Mouse (Mus musculus) left cerebral cortex, adult 8-10 months (tissue): ENCODE results near the gene Uxs1. TPM values are rescaled to one million over a fixed set of nuclear protein-coding genes. Genes with fewer than 3 reads are reported as not detected.

Experiments
- DNase-seq, 2 experiments: peaks; one replicate each; pipeline ENCODE4 v3.0.0; 2022; ENCODE audit warnings: low spot score in 2 of 2
- total RNA-seq, 4 experiments: library from RNA; stranded (reverse); gene quantifications; 2 replicates each; pipeline ENCODE4 v1.2.4; 2022

Gene Uxs1
- total RNA-seq, 4 experiments from 2014 or later, result 43.1 to 59.2 (median 49.6) TPM

DNA sequence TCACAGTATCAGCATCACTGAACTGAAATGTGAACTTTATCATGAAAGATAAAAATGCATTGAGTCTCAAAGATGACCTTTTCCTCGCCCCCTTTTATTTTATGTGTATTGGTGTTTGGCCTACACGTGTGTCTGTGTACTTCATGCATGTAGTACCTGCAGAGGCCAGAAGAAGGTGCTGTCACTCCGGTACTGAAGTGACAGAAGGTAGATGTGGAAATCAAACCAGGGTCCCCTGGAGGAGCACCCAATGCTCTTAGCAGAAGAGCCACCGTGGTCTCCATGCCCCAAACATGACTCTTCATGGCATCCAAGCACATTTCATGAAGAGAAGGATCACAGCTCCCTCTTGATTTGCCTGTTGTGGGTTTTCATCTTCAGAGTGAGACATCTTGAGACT is 95.5 kb downstream of the Uxs1 start:
- DNase-seq, result no peak

GRCm38 (mm10) chr1:43730491-43730924 is 97.1 kb downstream of the Uxs1 start, which contains the start of gene 1500015O10Rik:
Gene 1500015O10Rik (plus strand): TSS chr1:43730602.
- peak; percentile 44 to 69 for DNase-seq

- no peak for DNase-seq
Observed at GRCm38 (mm10) chr1:43722459-43722858, 105.1 kb downstream of the Uxs1 start.

DNA sequence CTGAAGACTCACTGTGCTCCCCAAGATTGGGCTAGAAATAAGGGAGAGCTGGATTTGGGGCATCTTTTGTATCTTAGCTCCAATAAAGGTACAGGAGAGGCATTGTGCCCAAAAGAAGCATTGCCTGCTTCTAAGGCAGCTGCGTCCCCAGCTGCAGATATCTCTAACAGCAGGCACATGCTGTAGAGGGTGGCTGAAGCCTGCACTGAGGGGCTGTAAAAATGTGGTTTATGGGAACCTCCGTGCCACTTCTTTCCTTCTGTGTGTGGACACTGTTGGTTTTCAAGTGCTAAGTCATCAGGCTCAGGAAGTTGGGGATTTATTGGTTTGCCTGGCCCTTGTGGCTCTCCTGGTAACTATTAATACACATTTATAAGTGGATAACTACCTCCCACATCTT is 108.8 kb downstream of the Uxs1 start:
- DNase-seq, result no peak

- DNase-seq, result no peak
Observed at GRCm38 (mm10) chr1:43717967-43718366, 109.6 kb downstream of the Uxs1 start.

DNA sequence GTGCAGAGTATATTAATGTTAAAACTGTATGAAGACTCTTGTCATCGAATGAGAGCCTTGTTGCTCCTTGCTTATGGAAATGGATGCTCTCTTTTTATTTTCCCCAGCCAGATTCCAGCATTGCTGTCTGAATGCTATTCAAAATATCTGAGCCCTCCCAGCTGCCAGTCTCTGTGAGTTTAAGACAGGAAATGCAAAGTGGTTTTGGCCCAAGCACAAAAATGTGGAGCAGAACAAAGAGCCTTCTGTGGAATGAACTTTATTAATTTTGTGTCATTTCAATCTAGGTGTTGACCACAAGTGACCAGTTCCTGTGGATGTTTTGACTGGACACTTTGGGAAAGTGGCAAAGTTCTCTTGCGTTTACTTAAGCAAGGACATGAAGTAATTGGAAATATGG is 112.8 kb downstream of the Uxs1 start:
- no peak for DNase-seq

- peak in 1 of 2 experiments; percentile 18 for DNase-seq
Observed at GRCm38 (mm10) chr1:43698577-43699000, 129.0 kb downstream of the Uxs1 start.

Other genes starting within 250 kb of the Uxs1 start
- 10 to 100 TPM in 1 of 4 experiments, 1 to 10 TPM in 1, under 1 TPM in 2; 0.44 to 15.0 (median 2.0) TPM for gene 1500015O10Rik, start 97.2 kb downstream of the Uxs1 start, total RNA-seq
- gene Tpp2, start 105.8 kb upstream of the Uxs1 start, total RNA-seq, result 10 to 100 TPM; 45.1 to 49.1 (median 46.9) TPM
- gene Mettl21c, start 192.2 kb upstream of the Uxs1 start, total RNA-seq, result under 1 TPM in 1 of 4 experiments, not detected in 3; 0.11 TPM
- not detected for gene Gm8251, start 234.1 kb upstream of the Uxs1 start, total RNA-seq